Mouse (Mus musculus): ENCODE measurements around the gene Zfand3. TPM values are rescaled to one million over a fixed set of nuclear protein-coding genes. Genes with fewer than 3 reads are reported as not detected.

The Zfand3 gene
- total and polyA plus RNA-seq, 3 experiments, result 23.2 to 44.0 (median 23.5) TPM

GRCm38 (mm10) chr17:30148320-30148719 is 143.8 kb downstream of the Zfand3 start:
- Histone ChIP-seq H3K4me3 (replicated peaks in 1 of 3; ENCODE audit: low read depth in 2 of 3, low read length in 2 of 3, poor library complexity in 1 of 3) (no peak overlapping the region), H3K4me2 (ENCODE audit: insufficient read depth, low read depth, poor library complexity, severe bottlenecking) (no peak overlapping the region), H3K9ac (ENCODE audit: insufficient read depth, low read depth) (no peak overlapping the region), H3K9me3 (replicated peaks; ENCODE audit: low read length) (no peaks in the 10 kb centered on the region), H3K36me3 (replicated peaks in 1 of 2; ENCODE audit: control insufficient read depth in 1 of 2, insufficient read depth in 1 of 2, low read length in 1 of 2) (peaks cover 0 to 48% of the 10 kb centered on the region in 2 experiments), H3K79me2 (replicated peaks; ENCODE audit: control insufficient read depth, extremely low read depth, insufficient read depth, poor library complexity, severe bottlenecking) (no peaks in the 10 kb centered on the region), H3K27ac (ENCODE audit: insufficient read depth, low read depth) (no peak overlapping the region), H3K27me3 (replicated peaks) (no peaks in the 10 kb centered on the region), H3K4me1 (ENCODE audit: control insufficient read depth in 1 of 2, insufficient read depth in 2 of 2) (peaks cover 0 to 5% of the 10 kb centered on the region in 2 experiments; a peak in 1 of 4 replicates)
- dilution Hi-C loops (cut with MboI; ENCODE audit: extremely low pct_ligation_motif_present, extremely low pct_unique_long_range_greater_than_20kb, low sequenced_read_pairs), result no loop called here
- DNase-seq (ENCODE audit: extremely low read depth), result no peak
- TF ChIP-seq MAFK (IDR thresholded peaks at IDR 0.05; ENCODE audit: insufficient replicate concordance, low read length) (no peak), RCOR1 (conservative IDR thresholded peaks at IDR 0.05; ENCODE audit: low read depth, low read length) (no peak), ZC3H11A (IDR thresholded peaks at IDR 0.05; ENCODE audit: low read depth, low read length) (no peak), TBP (conservative IDR thresholded peaks at IDR 0.05; ENCODE audit: low read depth, low read length) (no peak), ZMIZ1 (IDR thresholded peaks at IDR 0.05; ENCODE audit: low read depth, low read length) (no peak), ETS1 (conservative IDR thresholded peaks at IDR 0.05; ENCODE audit: low read depth, low read length) (no peak), ELF1 (IDR thresholded peaks at IDR 0.05; ENCODE audit: low read depth, low read length) (no peak), MEF2A (IDR thresholded peaks at IDR 0.05; ENCODE audit: borderline replicate concordance, low read depth, low read length) (no peak), ZNF384 (IDR thresholded peaks at IDR 0.05; ENCODE audit: low read depth, low read length) (no peak), CHD2 (IDR thresholded peaks at IDR 0.05; ENCODE audit: low read length) (no peak), ZKSCAN1 (IDR thresholded peaks at IDR 0.05; ENCODE audit: borderline replicate concordance, low read depth, low read length) (no peak), JUND (conservative IDR thresholded peaks at IDR 0.05; ENCODE audit: low read depth, low read length) (no peak), USF2 (conservative IDR thresholded peaks at IDR 0.05; ENCODE audit: low read depth, low read length) (no peak), PAX5 (IDR thresholded peaks at IDR 0.05; ENCODE audit: low read length) (no peak), KAT2A (IDR thresholded peaks at IDR 0.05; ENCODE audit: insufficient replicate concordance, low read length) (no peak), CHD1 (IDR thresholded peaks at IDR 0.05; ENCODE audit: low read depth, low read length) (no peak), MAZ (IDR thresholded peaks at IDR 0.05; ENCODE audit: low read depth, low read length) (no peak), EP300 (IDR thresholded peaks at IDR 0.05; ENCODE audit: low read length) (no peak), MAX (IDR thresholded peaks at IDR 0.05; ENCODE audit: low read length) (no peak), NRF1 (IDR thresholded peaks at IDR 0.05; ENCODE audit: low read depth, low read length) (no peak)
- in situ Hi-C loops (cut with MboI; ENCODE audit: low pct_ligation_motif_present, low pct_unique_long_range_greater_than_20kb, low sequenced_read_pairs), result no loop called here

GRCm38 (mm10) chr17:30149911-30150310 is 145.4 kb downstream of the Zfand3 start:
- Histone ChIP-seq H3K4me1 (ENCODE audit: control insufficient read depth in 1 of 2, insufficient read depth in 2 of 2) (peaks cover 0 to 8% of the 10 kb centered on the region in 2 experiments; a peak in 2 of 4 replicates), H3K4me2 (ENCODE audit: insufficient read depth, low read depth, poor library complexity, severe bottlenecking) (no peak overlapping the region), H3K27ac (ENCODE audit: insufficient read depth, low read depth) (no peak overlapping the region), H3K9ac (ENCODE audit: insufficient read depth, low read depth) (no peak overlapping the region), H3K36me3 (replicated peaks in 1 of 2; ENCODE audit: control insufficient read depth in 1 of 2, insufficient read depth in 1 of 2, low read length in 1 of 2) (peaks cover 2 to 49% of the 10 kb centered on the region in 2 experiments), H3K79me2 (replicated peaks; ENCODE audit: control insufficient read depth, extremely low read depth, insufficient read depth, poor library complexity, severe bottlenecking) (no peaks in the 10 kb centered on the region), H3K27me3 (replicated peaks) (no peaks in the 10 kb centered on the region), H3K4me3 (replicated peaks in 1 of 3; ENCODE audit: low read depth in 2 of 3, low read length in 2 of 3, poor library complexity in 1 of 3) (no peak overlapping the region), H3K9me3 (replicated peaks; ENCODE audit: low read length) (no peaks in the 10 kb centered on the region)
- in situ Hi-C loops (cut with MboI; ENCODE audit: low pct_ligation_motif_present, low pct_unique_long_range_greater_than_20kb, low sequenced_read_pairs) (no loop called here), dilution Hi-C loops (cut with MboI; ENCODE audit: extremely low pct_ligation_motif_present, extremely low pct_unique_long_range_greater_than_20kb, low sequenced_read_pairs) (no loop called here)
- DNase-seq (ENCODE audit: extremely low read depth), result no peak
- TF ChIP-seq MAZ (IDR thresholded peaks at IDR 0.05; ENCODE audit: low read depth, low read length) (no peak), POLR2A (IDR thresholded peaks at IDR 0.05; ENCODE audit: low read depth, low read length) (no peak), USF2 (conservative IDR thresholded peaks at IDR 0.05; ENCODE audit: low read depth, low read length) (no peak)
